Mouse (Mus musculus) cerebellum, postnatal 14 days (tissue): ENCODE measurements around the gene Atp8b3.

ENCODE experiments used
- DNase-seq, 2 experiments: peaks; one replicate each; pipeline ENCODE4 v3.0.0; 2021; ENCODE audit warnings: mixed read lengths in 2 of 2

Atp8b3 gene

GRCm38 (mm10) chr10:80538710-80539394, at the start of gene Atp8b3:
Gene Atp8b3 (minus strand): TSS chr10:80539124.
- peak; percentile 39 to 63 for DNase-seq

GRCm38 (mm10) chr10:80587305-80587657, 48.4 kb upstream of the Atp8b3 start:
- peak in 1 of 2 experiments; percentile 21 for DNase-seq

- peak in 1 of 2 experiments; percentile 36 for DNase-seq
Observed at GRCm38 (mm10) chr10:80586407-80587304, 47.7 kb upstream of the Atp8b3 start.

- DNase-seq: no peak
Observed at GRCm38 (mm10) chr10:80585581-80585980, 46.7 kb upstream of the Atp8b3 start.

GRCm38 (mm10) chr10:80584642-80585552, 46.0 kb upstream of the Atp8b3 start:
- peak in 1 of 2 experiments; percentile 25 for DNase-seq

- DNase-seq: peak; percentile 53 to 62
Observed at GRCm38 (mm10) chr10:80584045-80584488, 45.1 kb upstream of the Atp8b3 start.

GRCm38 (mm10) chr10:80583047-80583446, 44.1 kb upstream of the Atp8b3 start:
- no peak for DNase-seq

GRCm38 (mm10) chr10:80578911-80579310, 40.0 kb upstream of the Atp8b3 start:
- DNase-seq: peak; percentile 68 to 80

GRCm38 (mm10) chr10:80578131-80578750, 39.3 kb upstream of the Atp8b3 start:
- DNase-seq: peak; percentile 72 to 80

- peak; percentile 84 to 85 for DNase-seq
Observed at GRCm38 (mm10) chr10:80577195-80578130, 38.5 kb upstream of the Atp8b3 start, which contains the start of gene Klf16. Gene Klf16 (minus strand): TSS chr10:80577321.

GRCm38 (mm10) chr10:80576351-80577194, 37.6 kb upstream of the Atp8b3 start:
- DNase-seq: peak in 1 of 2 experiments; percentile 73

- no peak for DNase-seq
Observed at GRCm38 (mm10) chr10:80575925-80576324, 37.0 kb upstream of the Atp8b3 start.

GRCm38 (mm10) chr10:80574896-80575295, 36.0 kb upstream of the Atp8b3 start:
- no peak for DNase-seq

- peak in 1 of 2 experiments; percentile 33 for DNase-seq
Observed at GRCm38 (mm10) chr10:80573944-80574343, 35.0 kb upstream of the Atp8b3 start.

- DNase-seq: no peak
Observed at GRCm38 (mm10) chr10:80572477-80572876, 33.6 kb upstream of the Atp8b3 start.

- peak; percentile 69 to 79 for DNase-seq
Observed at GRCm38 (mm10) chr10:80570871-80571836, 32.2 kb upstream of the Atp8b3 start.

- DNase-seq: no peak
Observed at GRCm38 (mm10) chr10:80570419-80570818, 31.5 kb upstream of the Atp8b3 start.

GRCm38 (mm10) chr10:80569664-80570066, 30.7 kb upstream of the Atp8b3 start:
- DNase-seq: no peak

GRCm38 (mm10) chr10:80568876-80569275, 30.0 kb upstream of the Atp8b3 start:
- DNase-seq: no peak
